Mouse (Mus musculus) embryonic facial prominence, embryonic 15.5 days (tissue): ENCODE results near the gene Myl6. TPM values are rescaled to one million over a fixed set of nuclear protein-coding genes. Genes with fewer than 3 reads are reported as not detected.

Experiments
- ATAC-seq: fragments of 200-750 bp; cut with Nextera tagmentation; 2 replicates; pipeline ENCODE4 v1.8.0; 2017; ENCODE audit warnings: low read depth, moderate TSS enrichment; ENCODE audit not compliant: insufficient number of reproducible peaks, low FRiP score, low TSS enrichment
- H3K27ac ChIP-seq: fragments of 300-500 bp; sonication (generic); replicated peaks from 2 replicates; pipeline ENCODE4 v1.5.1; 2015; ENCODE audit warnings: mild to moderate bottlenecking, inconsistent platforms
- H3K27me3 ChIP-seq: fragments of 300-500 bp; sonication (generic); 2 replicates; pipeline ENCODE4 v1.6.1; 2015; ENCODE audit warnings: inconsistent platforms
- H3K36me3 ChIP-seq: fragments of 300-500 bp; sonication (generic); 2 replicates; pipeline ENCODE4 v1.6.1; 2015; ENCODE audit warnings: mild to moderate bottlenecking, inconsistent platforms
- H3K4me1 ChIP-seq: fragments of 300-500 bp; sonication (generic); 2 replicates; pipeline ENCODE4 v1.6.1; 2015; ENCODE audit warnings: inconsistent platforms
- H3K4me2 ChIP-seq: fragments of 300-500 bp; sonication (generic); replicated peaks from 2 replicates; pipeline ENCODE4 v1.6.1; 2015; ENCODE audit warnings: mild to moderate bottlenecking, inconsistent platforms
- H3K4me3 ChIP-seq: fragments of 300-500 bp; sonication (generic); replicated peaks from 2 replicates; pipeline ENCODE4 v1.5.1; 2015; ENCODE audit warnings: mild to moderate bottlenecking, inconsistent platforms
- H3K9ac ChIP-seq: fragments of 300-500 bp; sonication (generic); 2 replicates; pipeline ENCODE4 v1.6.1; 2015; ENCODE audit warnings: inconsistent platforms
- H3K9me3 ChIP-seq: fragments of 300-500 bp; sonication (generic); replicated peaks from 2 replicates; pipeline ENCODE4 v1.6.1; 2016; ENCODE audit warnings: inconsistent platforms
- WGBS: fragments of 180-500 bp; shearing (Covaris S2); methylation state at CpG from one replicate; pipeline ENCODE4 v1.1.7; 2015; 5-methylcytosine and 5-hydroxymethylcytosine counted together
- polyA plus RNA-seq: library from polyadenylated mRNA; unstranded; fragments of >200 nt; fragmentation: Nextera tagmentation; extraction: Ambion mirVana; gene quantifications from 2 replicates; pipeline ENCODE4 v1.2.1, GENCODE M21; 2015

Myl6 gene
- polyA plus RNA-seq, 1 experiment from 2014 or later, result 1,219 TPM

GRCm38 (mm10) chr10:128524732-128525662, 31.1 kb upstream of the Myl6 start:
- Histone ChIP-seq H3K4me1 (peaks cover 15% of the 10 kb centered on the region), H3K9ac (peak overlapping the region; percentile 79), H3K4me3 (peak overlapping the region; percentile 90), H3K27ac (peak overlapping the region; percentile 91), H3K9me3 (no peaks in the 10 kb centered on the region), H3K4me2 (peak overlapping the region; percentile 98), H3K36me3 (peaks cover 23% of the 10 kb centered on the region), H3K27me3 (no peaks in the 10 kb centered on the region; the same call in none of the 2 replicates)
- under 1% methylated on average over 58 of the region's 58 CpGs for WGBS
- ATAC-seq, result peak; percentile 4; the same call in 1 of the 2 replicates

- peak overlapping the region; percentile 90 for H3K4me3 ChIP-seq
- peak overlapping the region; percentile 79; the same call in 1 of the 2 replicates for H3K9ac ChIP-seq
- H3K4me2 ChIP-seq, result peak overlapping the region; percentile 98
- H3K9me3 ChIP-seq, result no peaks in the 10 kb centered on the region
- peaks cover 15% of the 10 kb centered on the region for H3K4me1 ChIP-seq
- H3K27ac ChIP-seq, result peak overlapping the region; percentile 91
- no peaks in the 10 kb centered on the region; the same call in none of the 2 replicates for H3K27me3 ChIP-seq
- ATAC-seq, result no peak
- peaks cover 30% of the 10 kb centered on the region for H3K36me3 ChIP-seq
- WGBS, result 16% methylated on average over 11 of the region's 11 CpGs
Observed at GRCm38 (mm10) chr10:128524111-128524731, 30.3 kb upstream of the Myl6 start.

GRCm38 (mm10) chr10:128522351-128522750, 28.4 kb upstream of the Myl6 start:
- WGBS, result 77% methylated on average over 6 of the region's 6 CpGs

GRCm38 (mm10) chr10:128520591-128520990, 26.6 kb upstream of the Myl6 start:
- 81% methylated on average over 16 of the region's 16 CpGs for WGBS
- H3K4me1 ChIP-seq, result peaks cover 13% of the 10 kb centered on the region
- H3K9me3 ChIP-seq, result no peaks in the 10 kb centered on the region
- H3K27ac ChIP-seq, result no peak overlapping the region
- peaks cover 12% of the 10 kb centered on the region for H3K27me3 ChIP-seq
- H3K9ac ChIP-seq, result no peak overlapping the region
- peaks cover 57% of the 10 kb centered on the region for H3K36me3 ChIP-seq
- H3K4me3 ChIP-seq, result no peak overlapping the region
- no peak for ATAC-seq
- H3K4me2 ChIP-seq, result no peak overlapping the region

More at GRCm38 (mm10) chr10:128522351-128522750, 28.4 kb upstream of the Myl6 start:
- Histone ChIP-seq H3K27ac (no peak overlapping the region), H3K4me1 (peaks cover 17% of the 10 kb centered on the region), H3K9me3 (no peaks in the 10 kb centered on the region), H3K9ac (no peak overlapping the region), H3K36me3 (peaks cover 45% of the 10 kb centered on the region), H3K4me2 (no peak overlapping the region), H3K4me3 (no peak overlapping the region), H3K27me3 (peaks cover 7% of the 10 kb centered on the region)
- no peak for ATAC-seq

- WGBS, result 64% methylated on average over 7 of the region's 7 CpGs
- H3K27me3 ChIP-seq, result peaks cover 12% of the 10 kb centered on the region
- H3K4me2 ChIP-seq, result no peak overlapping the region
- H3K36me3 ChIP-seq, result peaks cover 70% of the 10 kb centered on the region
- no peak overlapping the region for H3K9ac ChIP-seq
- peaks cover 4% of the 10 kb centered on the region; the same call in 1 of the 2 replicates for H3K4me1 ChIP-seq
- no peak overlapping the region for H3K4me3 ChIP-seq
- H3K27ac ChIP-seq, result no peak overlapping the region
- no peaks in the 10 kb centered on the region for H3K9me3 ChIP-seq
- no peak for ATAC-seq
Observed at GRCm38 (mm10) chr10:128518833-128519232, 24.9 kb upstream of the Myl6 start.

- 33% methylated on average over 6 of the region's 6 CpGs for WGBS
- ATAC-seq, result no peak
- Histone ChIP-seq H3K9ac (no peak overlapping the region), H3K4me2 (no peak overlapping the region), H3K36me3 (peaks cover 82% of the 10 kb centered on the region), H3K27ac (no peak overlapping the region), H3K9me3 (no peaks in the 10 kb centered on the region), H3K4me3 (no peak overlapping the region), H3K4me1 (0 out of 2 replicates have a peak, but pooled peaks cover 4% of the 10 kb centered on the region), H3K27me3 (peaks cover 12% of the 10 kb centered on the region)
Observed at GRCm38 (mm10) chr10:128516677-128517076, 22.7 kb upstream of the Myl6 start.

GRCm38 (mm10) chr10:128516029-128516428, 22.1 kb upstream of the Myl6 start:
- Histone ChIP-seq H3K27ac (no peak overlapping the region), H3K9ac (no peak overlapping the region), H3K27me3 (peaks cover 12% of the 10 kb centered on the region), H3K4me3 (peak overlapping the region; percentile 4; the same call in 1 of the 2 replicates), H3K4me2 (peak overlapping the region; percentile 24), H3K4me1 (0 out of 2 replicates have a peak, but pooled peaks cover 4% of the 10 kb centered on the region), H3K9me3 (no peaks in the 10 kb centered on the region), H3K36me3 (peaks cover 82% of the 10 kb centered on the region)
- no peak for ATAC-seq
- WGBS, result 31% methylated on average over 20 of the region's 20 CpGs

GRCm38 (mm10) chr10:128515044-128515443, 21.1 kb upstream of the Myl6 start:
- Histone ChIP-seq H3K27ac (no peak overlapping the region), H3K9me3 (no peaks in the 10 kb centered on the region)

GRCm38 (mm10) chr10:128511761-128512160, 17.8 kb upstream of the Myl6 start:
- 79% methylated on average over 12 of the region's 12 CpGs for WGBS
- H3K36me3 ChIP-seq, result peaks cover 60% of the 10 kb centered on the region
- no peak for ATAC-seq
- no peak overlapping the region for H3K4me3 ChIP-seq
- H3K27ac ChIP-seq, result no peak overlapping the region
- no peaks in the 10 kb centered on the region for H3K4me1 ChIP-seq
- no peaks in the 10 kb centered on the region for H3K27me3 ChIP-seq
- no peak overlapping the region for H3K9ac ChIP-seq
- no peaks in the 10 kb centered on the region for H3K9me3 ChIP-seq
- no peak overlapping the region for H3K4me2 ChIP-seq

More at GRCm38 (mm10) chr10:128515044-128515443, 21.1 kb upstream of the Myl6 start:
- Histone ChIP-seq H3K4me1 (0 out of 2 replicates have a peak, but pooled peaks cover 4% of the 10 kb centered on the region), H3K9ac (no peak overlapping the region), H3K27me3 (peaks cover 12% of the 10 kb centered on the region), H3K4me3 (no peak overlapping the region), H3K4me2 (no peak overlapping the region), H3K36me3 (peaks cover 81% of the 10 kb centered on the region)
- no peak for ATAC-seq
- 77% methylated on average over 4 of the region's 4 CpGs for WGBS

GRCm38 (mm10) chr10:128511189-128511588, 17.2 kb upstream of the Myl6 start:
- WGBS, result 84% methylated on average over 9 of the region's 9 CpGs
- no peak overlapping the region for H3K4me2 ChIP-seq
- H3K36me3 ChIP-seq, result peaks cover 58% of the 10 kb centered on the region
- no peak overlapping the region for H3K4me3 ChIP-seq
- H3K27ac ChIP-seq, result no peak overlapping the region
- no peaks in the 10 kb centered on the region for H3K4me1 ChIP-seq
- ATAC-seq, result no peak
- no peak overlapping the region for H3K9ac ChIP-seq
- H3K27me3 ChIP-seq, result no peaks in the 10 kb centered on the region
- no peaks in the 10 kb centered on the region for H3K9me3 ChIP-seq

- no peak overlapping the region for H3K27ac ChIP-seq
- H3K36me3 ChIP-seq, result peaks cover 53% of the 10 kb centered on the region
- no peaks in the 10 kb centered on the region for H3K27me3 ChIP-seq
- H3K4me2 ChIP-seq, result no peak overlapping the region
- H3K4me1 ChIP-seq, result no peaks in the 10 kb centered on the region
- WGBS, result 87% methylated on average over 11 of the region's 11 CpGs
- H3K9ac ChIP-seq, result no peak overlapping the region
- H3K9me3 ChIP-seq, result no peaks in the 10 kb centered on the region
- ATAC-seq, result no peak
- no peak overlapping the region for H3K4me3 ChIP-seq
Observed at GRCm38 (mm10) chr10:128510301-128510700, 16.4 kb upstream of the Myl6 start.
